Mouse (Mus musculus): ENCODE data around the gene Olfr983.

Olfr983 gene

GRCm38 (mm10) chr9:40093495-40093894, at the start of gene Olfr983:
Olfr983 (minus strand) TSS chr9:40093595.
- DNase-seq, result no peak

DNA sequence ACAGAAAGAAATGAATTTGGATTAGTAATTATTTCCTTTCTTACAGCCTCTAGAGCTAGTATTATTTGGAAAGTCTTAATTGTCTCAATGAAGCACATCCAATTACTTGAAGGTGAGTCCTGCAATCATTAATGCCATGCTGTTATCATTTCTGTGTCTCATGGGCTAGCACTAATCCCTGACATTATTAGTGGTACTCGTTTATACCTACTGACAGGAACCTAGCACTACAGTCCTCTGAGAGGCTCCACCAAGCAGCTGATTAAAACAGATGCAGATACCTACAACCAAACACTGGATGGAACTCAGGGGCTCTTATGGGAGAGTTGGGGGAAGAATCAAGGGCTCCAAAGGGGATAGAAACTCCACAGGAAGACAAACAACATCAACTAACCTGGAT, 48.1 kb upstream of the Olfr983 start:
- no peak for DNase-seq

GRCm38 (mm10) chr9:40139484-40139883, 46.1 kb upstream of the Olfr983 start:
- DNase-seq, result no peak

GRCm38 (mm10) chr9:40136987-40137688, 43.7 kb upstream of the Olfr983 start:
- no peak for DNase-seq

DNA sequence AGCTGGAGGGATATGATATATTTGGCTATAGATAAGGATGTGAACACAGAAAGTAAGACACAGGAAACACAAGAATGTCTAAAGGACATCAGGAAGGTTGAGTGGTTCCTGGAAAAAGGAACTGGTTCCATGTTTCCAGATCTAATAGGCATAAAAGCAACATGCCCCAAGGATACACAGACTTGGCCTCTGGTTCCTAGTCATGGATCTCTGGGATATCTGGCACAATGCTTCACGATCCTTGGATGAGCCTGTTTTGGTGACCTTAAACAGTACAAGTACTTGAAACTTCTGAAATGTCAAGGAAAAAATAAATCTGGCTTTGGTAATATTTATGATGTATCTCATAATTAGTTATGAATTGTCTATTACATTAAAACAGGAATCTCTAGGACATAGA, 37.2 kb upstream of the Olfr983 start:
- no peak for DNase-seq

DNA sequence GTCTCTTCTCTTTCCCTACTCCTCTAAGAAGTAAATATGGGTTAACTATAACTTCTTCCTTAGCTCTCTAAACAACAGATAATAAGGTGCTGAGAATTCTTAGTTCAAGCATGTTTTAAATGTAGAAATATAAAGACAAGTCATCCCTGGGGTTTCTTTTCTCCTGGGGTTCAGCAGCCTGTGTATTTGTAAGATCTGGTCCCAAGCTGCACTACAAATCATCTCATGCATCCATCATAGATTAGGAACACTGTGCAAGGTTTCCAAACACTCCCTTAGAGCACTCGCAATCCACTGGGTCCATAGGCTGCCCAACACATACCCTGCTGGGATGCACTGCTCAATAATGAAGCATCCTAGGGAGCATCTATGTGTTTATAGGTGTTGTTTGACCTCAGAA, 36.7 kb upstream of the Olfr983 start, which contains the start of gene Olfr985:
Gene Olfr985, minus strand, starts transcription at position 101 of the 400 bp plus-strand sequence.
- no peak for DNase-seq

- no peak for DNase-seq
Measured at GRCm38 (mm10) chr9:40117287-40117659, 23.9 kb upstream of the Olfr983 start.

DNA sequence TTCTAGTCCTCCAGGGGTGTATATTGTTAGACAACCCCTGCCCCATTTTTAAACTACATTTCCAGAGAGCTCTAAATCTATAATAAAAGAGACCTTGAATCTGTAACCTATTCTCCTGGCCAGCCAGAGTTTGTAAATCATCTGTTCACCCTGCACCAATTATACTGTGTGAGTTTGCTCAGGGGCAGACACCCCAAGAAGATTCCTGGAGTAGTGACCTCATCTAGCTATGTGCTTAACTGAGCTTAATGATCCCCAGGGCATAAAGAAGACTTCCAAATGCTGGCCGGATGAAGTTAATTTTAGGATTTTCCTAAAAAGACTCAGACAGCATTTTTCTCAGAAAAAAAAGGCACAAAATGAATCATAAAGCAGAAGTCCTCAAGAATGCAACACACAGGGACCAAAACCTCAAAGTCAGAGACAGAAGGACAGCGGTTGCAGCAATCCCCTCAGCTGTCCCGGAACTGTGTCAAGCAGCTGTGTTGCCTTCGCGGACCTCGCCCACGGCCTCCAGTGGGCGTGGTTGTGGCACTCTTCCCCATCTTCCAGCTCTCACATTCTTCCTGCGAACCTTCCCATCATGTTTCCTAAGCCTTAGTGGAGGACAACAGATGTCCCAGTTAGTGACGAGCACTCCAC, 23.4 kb upstream of the Olfr983 start:
- no peak for DNase-seq

DNA sequence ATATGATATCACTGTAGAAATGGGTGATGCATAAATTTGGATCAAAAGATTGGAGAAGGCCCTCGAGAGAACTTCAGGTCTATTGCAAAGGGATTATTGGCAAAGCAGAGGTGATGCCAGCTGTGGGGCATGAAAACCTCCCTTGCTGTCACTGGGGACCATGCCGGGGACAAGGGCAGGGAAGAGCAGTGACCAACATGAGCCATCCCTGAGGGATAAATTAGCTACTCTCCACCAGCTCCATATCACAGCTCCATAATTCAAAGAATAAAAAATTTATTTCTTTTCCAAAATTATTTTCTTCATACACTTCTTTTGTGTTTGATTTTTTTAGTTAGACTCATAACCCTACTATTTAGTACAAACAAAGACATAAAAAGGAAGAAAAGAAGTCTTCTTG, 20.7 kb upstream of the Olfr983 start, which contains the start of gene Olfr984:
Gene Olfr984, minus strand, starts transcription at position 101 of the 400 bp plus-strand sequence.
- DNase-seq, result no peak

GRCm38 (mm10) chr9:40094769-40095168, 1.4 kb upstream of the Olfr983 start:
- no peak for DNase-seq

DNA sequence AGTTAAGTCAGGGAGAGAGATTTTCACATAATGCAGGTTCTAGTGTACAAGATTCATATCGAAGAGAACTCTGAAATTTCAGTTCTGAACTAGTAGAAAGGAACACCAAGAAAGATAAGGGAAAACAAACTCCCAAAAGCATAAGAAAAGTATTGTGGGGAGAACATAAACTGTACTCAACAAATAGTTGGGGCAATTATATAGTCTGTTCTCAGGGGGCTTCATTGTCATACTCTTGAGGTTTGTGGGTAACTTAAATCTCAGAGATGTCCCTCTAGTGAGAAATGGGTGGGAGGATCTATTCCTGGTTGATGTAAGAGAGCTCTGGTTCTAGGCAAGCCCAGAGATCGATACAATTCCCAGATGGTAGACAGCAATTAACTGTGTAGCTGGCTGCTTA, 19.9 kb downstream of the Olfr983 start, which contains the start of gene Olfr982:
Gene Olfr982, plus strand, starts transcription at position 301 of the 400 bp plus-strand sequence.
- no peak for DNase-seq

DNA sequence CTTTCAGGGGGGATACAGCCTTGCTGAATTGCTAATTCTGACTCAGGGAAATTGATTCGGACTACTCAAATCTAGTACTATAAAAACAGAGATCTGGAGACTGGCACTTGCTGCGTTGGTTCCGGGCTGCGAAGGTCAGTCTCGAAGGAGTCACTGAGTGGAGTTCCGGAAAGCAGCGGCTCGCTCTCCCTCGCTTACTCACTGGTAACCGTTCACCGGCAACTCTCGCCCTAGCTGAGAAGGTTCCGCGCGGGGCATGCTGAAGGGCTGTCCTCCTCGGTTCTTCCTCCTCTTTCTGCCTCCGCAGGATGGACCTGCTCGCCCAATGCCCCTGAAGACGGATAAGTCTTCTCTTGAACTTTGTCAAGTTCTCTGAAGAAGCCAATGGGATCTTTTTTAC, 43.3 kb downstream of the Olfr983 start:
- DNase-seq, result no peak
